Mouse (Mus musculus) urinary bladder, postnatal 14 days (tissue): ENCODE data around the gene Inhbc.

ENCODE experiments used
- DNase-seq: peaks from one replicate; pipeline ENCODE4 v3.0.0; 2021; ENCODE audit warnings: low spot score

The Inhbc gene

GRCm38 (mm10) chr10:127351719-127352118 is 18.5 kb downstream of the Inhbc start:
- DNase-seq: no peak

DNA sequence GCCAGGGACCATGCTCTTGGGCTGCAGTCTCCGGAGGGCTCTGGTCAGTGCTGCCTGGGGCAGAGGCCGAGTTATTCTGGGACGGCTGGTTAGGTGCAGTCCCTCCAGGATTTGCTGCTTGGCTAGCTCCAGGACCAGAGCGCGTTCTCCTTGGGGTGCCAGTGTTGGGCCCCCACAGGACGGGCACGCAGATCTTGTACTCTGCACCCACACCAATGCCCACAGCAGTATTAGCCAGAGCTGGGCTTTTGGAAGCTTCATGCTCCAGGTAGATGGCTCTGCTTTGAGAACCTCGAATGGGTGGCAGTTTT is 19.0 kb downstream of the Inhbc start:
- DNase-seq: no peak

GRCm38 (mm10) chr10:127350594-127351284 is 19.5 kb downstream of the Inhbc start:
- DNase-seq: peak; percentile 71

DNA sequence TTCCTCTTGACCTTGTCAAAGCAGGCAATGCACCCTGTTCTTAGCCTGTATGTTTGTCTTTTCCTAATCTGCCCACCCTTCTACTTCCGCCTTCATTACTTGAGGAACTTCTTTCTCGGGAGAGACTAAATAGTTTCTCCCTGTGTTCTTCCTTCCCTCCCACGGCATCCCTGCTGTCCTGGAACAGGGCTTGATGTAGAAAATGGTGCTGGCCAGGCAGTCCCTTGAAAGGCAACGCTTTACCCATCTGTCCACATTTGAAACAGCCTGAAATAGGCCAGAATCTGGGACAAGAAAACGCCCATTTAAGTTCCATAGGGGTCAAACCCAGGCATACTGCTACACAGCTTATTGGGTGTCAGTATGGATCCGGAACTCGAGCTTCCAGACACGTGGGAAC is 20.4 kb downstream of the Inhbc start:
- DNase-seq: no peak

GRCm38 (mm10) chr10:127348957-127349356 is 21.3 kb downstream of the Inhbc start:
- DNase-seq: no peak

GRCm38 (mm10) chr10:127346173-127346572 is 24.1 kb downstream of the Inhbc start:
- DNase-seq: no peak

GRCm38 (mm10) chr10:127343029-127343428 is 27.2 kb downstream of the Inhbc start:
- DNase-seq: no peak

DNA sequence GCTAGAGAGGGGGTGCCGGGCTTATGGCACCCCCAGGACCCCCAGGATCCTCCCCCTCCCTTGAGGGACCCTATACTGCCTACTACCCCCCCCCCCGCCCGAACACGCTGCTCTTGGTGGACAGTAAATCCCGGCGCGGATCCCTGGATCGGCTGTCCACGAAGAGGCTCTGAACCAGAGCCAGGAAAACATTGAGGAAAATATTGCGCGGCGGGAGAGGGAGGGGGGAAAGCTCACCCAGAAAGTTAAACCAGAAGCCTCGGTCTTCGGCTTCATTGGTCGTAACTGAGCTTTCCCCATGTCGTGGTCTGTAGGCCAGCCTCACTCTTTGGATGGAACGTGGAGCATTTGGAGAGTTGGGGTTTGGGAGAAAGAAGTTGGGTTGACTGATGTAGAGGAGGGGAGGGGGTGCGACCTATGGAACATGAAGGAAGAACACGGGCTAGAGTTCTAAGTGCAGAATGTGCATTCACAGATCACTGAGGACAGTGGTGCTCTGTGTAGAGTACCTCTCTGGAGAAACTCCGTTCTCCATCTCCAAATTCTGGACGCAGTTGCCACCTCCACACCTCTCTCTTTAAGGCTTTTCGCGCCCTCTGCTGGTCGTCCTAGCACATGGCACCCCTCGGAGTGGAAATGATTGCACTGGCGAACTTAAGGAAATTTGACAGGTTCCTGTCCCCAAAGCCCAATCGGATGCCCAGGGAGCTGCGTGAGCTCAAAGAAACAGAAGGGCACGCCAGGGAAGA is 28.2 kb downstream of the Inhbc start, which contains the start of gene Gli1:
TSS of gene Gli1 (minus strand) at position 84 of the 749 bp plus-strand sequence.
- peak; percentile 87 for DNase-seq

- no peak for DNase-seq
Observed at GRCm38 (mm10) chr10:127341360-127341690, 28.9 kb downstream of the Inhbc start.

DNA sequence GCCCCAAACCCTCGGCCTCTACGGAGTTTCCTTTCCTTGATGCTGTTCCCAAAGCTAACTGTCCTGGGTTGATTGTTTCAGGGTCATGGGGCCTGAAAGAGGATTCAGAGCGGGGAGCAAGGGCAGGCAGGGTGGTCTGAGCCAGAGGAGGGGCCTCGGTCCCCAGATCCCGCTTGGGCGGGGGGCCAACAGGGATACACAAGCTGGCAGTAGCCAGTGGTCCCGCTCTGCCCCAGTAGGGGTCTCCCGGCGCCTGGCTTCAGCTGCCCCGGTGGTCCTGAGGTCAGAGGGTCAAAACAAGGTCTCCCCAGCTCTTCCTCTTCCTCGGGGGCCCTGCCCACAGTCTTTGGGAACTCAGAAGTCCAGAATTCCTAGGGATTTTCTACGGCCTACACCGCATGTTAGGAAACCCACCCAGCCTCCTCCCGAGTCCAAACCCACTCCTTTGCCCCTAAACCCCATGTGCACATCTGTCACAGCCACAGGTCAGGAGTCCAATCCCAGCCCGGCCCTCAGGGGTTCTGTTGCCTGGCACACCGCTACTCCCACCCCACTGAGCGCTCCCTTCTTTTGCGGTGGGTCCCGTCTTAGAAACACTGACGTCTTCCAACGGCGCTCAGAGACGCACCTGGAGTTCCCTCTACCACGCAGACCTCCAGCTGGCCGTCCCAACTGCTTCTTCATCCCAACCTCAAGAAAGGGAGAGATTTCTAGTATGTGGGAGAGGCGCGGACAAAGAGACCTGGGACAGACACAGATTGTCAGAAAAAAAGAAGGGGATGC is 29.5 kb downstream of the Inhbc start:
- DNase-seq: no peak

GRCm38 (mm10) chr10:127339683-127340576 is 30.3 kb downstream of the Inhbc start:
- DNase-seq: peak; percentile 64

DNA sequence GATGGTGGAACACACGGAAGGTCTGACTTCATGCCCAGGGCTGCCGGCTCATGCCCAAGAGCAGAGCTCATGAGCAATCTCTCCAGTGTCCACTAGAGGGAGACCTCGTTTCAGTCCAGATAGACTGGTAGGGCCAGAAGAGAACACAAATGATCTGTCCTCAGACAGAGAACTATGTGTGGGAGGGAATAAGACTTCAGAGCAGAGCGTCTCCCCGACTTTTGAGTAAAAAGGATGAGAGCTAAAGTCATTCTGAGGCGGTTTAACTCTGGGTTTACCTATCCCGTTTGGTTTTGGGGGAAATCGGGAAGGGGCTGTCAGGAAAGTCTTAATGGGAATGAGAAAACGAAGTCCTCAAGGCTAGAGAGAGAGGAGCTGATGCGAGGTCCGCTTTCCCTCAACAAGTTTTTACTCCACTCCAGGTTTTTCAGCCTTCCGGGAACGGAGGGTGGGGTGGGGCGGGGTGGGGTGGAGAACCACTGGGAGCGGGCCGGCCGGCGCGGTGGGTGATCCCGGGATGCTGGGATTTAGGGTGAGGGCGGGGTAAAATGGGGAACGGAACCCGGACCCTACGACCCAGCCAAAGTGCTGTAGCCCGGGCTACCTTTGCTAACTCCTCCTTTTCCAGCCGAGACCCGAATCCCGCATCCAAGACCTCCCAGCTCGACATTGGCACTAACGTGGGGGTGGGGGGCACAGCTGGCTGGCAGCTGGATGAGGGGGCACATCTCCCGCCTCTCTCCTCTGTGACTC is 31.1 kb downstream of the Inhbc start:
- peak; percentile 90 for DNase-seq

DNA sequence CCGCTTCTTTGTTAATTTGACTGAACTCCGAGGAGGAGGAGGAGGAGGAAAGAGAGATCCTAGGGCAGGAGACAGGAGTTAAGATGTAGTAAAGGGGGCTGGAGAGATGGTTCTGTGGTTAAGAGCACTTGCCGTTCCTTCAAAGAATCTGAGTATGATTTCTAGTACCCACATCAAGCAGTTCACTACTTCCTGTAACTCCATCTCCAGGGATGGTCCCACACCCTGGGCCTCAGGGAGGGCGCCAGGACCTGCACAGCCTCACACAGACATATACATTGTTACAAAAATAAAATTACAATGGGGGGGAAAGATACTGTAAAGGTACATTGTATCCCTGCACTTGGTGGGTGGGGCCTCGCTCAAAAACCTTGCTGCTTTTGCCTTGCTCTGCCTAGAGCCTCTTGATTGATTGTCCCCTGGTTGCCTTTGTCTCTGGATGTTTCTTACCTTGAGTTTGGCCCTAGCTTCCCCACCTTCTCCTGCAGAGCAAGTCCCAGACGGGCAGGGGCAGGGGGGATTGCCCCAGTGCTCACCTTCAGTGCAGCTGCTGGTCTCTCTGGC is 32.6 kb downstream of the Inhbc start:
- DNase-seq: no peak

DNA sequence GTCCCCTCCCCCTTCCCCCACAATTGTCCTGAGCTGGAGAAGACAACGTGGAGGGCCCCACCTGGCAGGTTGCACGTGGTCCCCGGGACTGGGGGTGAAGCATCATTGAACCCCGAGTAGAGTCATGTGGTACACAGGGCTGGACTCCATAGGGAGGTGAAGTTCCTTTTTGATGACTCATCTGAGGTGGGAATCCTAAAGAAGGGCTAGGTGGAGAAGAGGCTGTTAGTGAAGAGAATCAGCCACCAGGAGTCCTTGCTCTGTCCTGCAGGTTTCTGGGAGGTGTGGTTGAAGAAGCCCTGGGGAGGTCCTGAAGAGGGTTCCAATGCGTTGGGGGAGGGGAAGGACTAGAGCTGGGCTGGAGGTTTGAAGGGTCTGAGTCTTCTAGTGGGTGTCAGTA is 33.3 kb downstream of the Inhbc start:
- DNase-seq: no peak

DNA sequence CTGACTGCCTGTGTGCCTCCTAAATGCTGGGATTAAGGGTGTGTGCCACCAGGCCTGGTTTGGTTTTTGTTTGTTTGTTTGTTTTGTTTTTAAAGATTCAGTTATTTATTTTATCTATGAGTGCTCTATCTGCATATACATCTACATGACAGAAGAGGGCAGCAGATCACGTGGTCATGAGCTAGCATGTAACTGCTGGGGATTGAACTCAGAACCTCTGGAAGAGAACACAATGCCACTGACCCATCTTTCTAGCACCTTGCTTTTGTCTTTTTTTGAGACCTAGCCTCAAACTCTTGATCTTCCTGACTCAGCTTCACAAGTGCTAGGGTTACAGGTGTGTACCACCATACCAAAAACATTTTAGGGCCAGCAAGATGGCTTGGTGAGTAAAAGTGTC is 35.0 kb downstream of the Inhbc start:
- DNase-seq: no peak

DNA sequence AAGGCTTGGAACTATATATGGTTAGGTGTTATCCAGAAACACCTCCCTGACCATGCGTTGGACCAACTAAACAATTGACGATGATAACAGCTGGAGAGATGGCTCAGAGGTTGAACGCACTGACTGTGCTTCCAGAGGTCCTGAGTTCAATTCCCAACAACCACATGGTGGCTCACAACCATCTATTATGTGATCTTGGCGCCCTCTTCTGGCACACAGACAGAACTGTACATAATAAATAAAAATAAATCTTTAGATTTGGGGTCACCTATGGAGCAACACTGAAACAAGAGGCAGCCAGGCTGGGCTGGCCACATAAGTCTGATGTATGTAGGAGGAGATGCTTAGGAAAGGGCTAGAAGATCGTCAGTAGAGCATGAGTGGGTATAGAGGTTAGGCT is 37.1 kb downstream of the Inhbc start:
- DNase-seq: no peak

- no peak for DNase-seq
Observed at GRCm38 (mm10) chr10:127332211-127332874, 37.9 kb downstream of the Inhbc start.

DNA sequence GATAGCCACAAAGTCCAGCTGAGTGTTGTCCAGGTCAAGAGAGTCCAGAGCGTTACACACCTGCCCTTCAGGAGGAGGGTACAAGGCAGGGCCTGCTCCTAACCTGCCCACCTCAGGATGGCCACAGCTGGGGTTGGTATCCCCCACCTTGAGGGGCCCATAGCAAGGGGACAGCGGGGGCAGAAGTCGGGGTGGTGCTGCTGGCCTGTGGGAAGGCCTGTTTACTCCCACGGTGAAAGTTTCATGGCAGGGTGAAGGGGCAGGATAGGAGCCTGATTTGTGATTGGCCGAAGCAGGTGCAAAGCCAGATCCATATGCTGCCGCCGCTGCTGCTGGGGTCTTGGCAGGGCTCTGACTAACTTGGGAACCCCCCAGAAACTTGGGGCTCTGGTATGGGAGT is 40.0 kb downstream of the Inhbc start:
- no peak for DNase-seq

DNA sequence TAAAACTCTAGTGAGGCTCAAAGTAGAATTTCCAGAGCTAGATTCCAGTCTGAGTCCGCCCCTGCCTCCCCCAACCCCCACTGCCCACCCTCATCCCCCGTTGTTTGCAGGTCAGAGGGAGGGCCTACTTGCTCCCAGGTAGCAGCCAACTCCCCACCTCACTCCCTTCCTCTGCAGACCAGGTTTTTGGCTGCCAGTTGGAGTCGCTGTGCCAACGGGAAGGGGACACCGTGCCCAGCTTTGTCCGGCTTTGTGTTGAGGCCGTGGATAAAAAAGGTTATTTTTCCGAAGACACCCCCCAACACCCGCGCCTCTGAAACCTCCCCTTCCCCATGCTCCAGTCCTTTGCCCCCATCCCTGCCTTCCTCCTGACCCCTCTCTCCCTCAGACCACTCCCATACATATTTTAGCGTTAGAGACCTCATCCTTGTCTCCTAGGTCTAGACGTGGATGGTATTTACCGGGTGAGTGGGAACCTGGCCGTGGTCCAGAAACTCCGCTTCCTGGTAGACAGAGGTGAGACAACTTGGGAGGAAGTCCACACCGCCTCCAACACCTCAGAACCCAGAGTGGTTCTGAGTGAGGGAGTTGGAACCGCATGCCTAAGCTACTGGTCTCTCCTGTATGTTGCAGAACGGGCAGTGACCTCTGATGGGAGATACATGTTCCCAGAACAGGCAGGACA is 42.6 kb downstream of the Inhbc start:
- no peak for DNase-seq

- DNase-seq: peak; percentile 40
Observed at GRCm38 (mm10) chr10:127326828-127327227, 43.4 kb downstream of the Inhbc start.
